Mouse (Mus musculus) kidney, postnatal 0 days (tissue): ENCODE data around the gene Mturn. TPM values are rescaled to one million over a fixed set of nuclear protein-coding genes. Genes with fewer than 3 reads are reported as not detected.

Source experiments
- ATAC-seq: fragments of 200-750 bp; cut with Nextera tagmentation; replicated peaks from 2 replicates; pipeline ENCODE4 v1.8.0; 2017; ENCODE audit warnings: low read depth, moderate number of reproducible peaks, moderate TSS enrichment, moderate library complexity; ENCODE audit not compliant: low FRiP score
- DNase-seq: peaks from one replicate; pipeline ENCODE4 v3.0.0-alpha.2; 2016; ENCODE audit warnings: low spot score
- H3K27ac ChIP-seq: fragments of 300-500 bp; sonication (generic); 2 replicates; pipeline ENCODE4 v1.5.1; 2014; ENCODE audit warnings: mild to moderate bottlenecking
- H3K27me3 ChIP-seq: fragments of 300-500 bp; sonication (generic); 2 replicates; pipeline ENCODE4 v1.6.1; 2014; ENCODE audit warnings: low read length, mixed read lengths; ENCODE audit not compliant: insufficient read depth
- H3K36me3 ChIP-seq: fragments of 300-500 bp; sonication (generic); 2 replicates; pipeline ENCODE4 v1.6.1; 2014; ENCODE audit warnings: low read length, mixed read lengths; ENCODE audit not compliant: insufficient read depth
- H3K4me1 ChIP-seq: fragments of 300-500 bp; sonication (generic); replicated peaks from 2 replicates; pipeline ENCODE4 v1.6.1; 2014; ENCODE audit warnings: antibody characterized with exemption, low read length, mixed read lengths; ENCODE audit not compliant: insufficient read depth
- H3K4me2 ChIP-seq: fragments of 300-500 bp; sonication (generic); 2 replicates; pipeline ENCODE4 v1.6.1; 2014; ENCODE audit warnings: mild to moderate bottlenecking, low read length, moderate library complexity, mixed read lengths
- H3K4me3 ChIP-seq: fragments of 300-500 bp; sonication (generic); replicated peaks from 2 replicates; pipeline ENCODE4 v1.5.1; 2014; ENCODE audit warnings: low read depth, low read length
- H3K9ac ChIP-seq: fragments of 300-500 bp; sonication (generic); 2 replicates; pipeline ENCODE4 v1.6.1; 2014; ENCODE audit warnings: low read depth, low read length
- H3K9me3 ChIP-seq: fragments of 300-500 bp; sonication (generic); replicated peaks from 2 replicates; pipeline ENCODE4 v1.6.1; 2016; ENCODE audit warnings: low read length, inconsistent platforms, mixed read lengths
- CTCF ChIP-seq: IDR thresholded peaks from 2 replicates; pipeline ENCODE4 v1.5.1; 2016; ENCODE audit warnings: antibody characterized with exemption, low read depth, mild to moderate bottlenecking, moderate library complexity
- WGBS: fragments of 180-500 bp; shearing (Covaris S2); extraction: QIAGEN DNeasy Blood & Tissue Kit; methylation state at CpG from one replicate; pipeline ENCODE4 v1.1.7; 2014; 5-methylcytosine and 5-hydroxymethylcytosine counted together
- polyA plus RNA-seq: library from polyadenylated mRNA; unstranded; fragments of >200 nt; fragmentation: Nextera tagmentation; extraction: Ambion mirVana; gene quantifications from 2 replicates; pipeline ENCODE4 v1.2.1, GENCODE M21; 2015

Gene Mturn
- polyA plus RNA-seq, 1 experiment from 2014 or later, result 8.2 TPM

DNA sequence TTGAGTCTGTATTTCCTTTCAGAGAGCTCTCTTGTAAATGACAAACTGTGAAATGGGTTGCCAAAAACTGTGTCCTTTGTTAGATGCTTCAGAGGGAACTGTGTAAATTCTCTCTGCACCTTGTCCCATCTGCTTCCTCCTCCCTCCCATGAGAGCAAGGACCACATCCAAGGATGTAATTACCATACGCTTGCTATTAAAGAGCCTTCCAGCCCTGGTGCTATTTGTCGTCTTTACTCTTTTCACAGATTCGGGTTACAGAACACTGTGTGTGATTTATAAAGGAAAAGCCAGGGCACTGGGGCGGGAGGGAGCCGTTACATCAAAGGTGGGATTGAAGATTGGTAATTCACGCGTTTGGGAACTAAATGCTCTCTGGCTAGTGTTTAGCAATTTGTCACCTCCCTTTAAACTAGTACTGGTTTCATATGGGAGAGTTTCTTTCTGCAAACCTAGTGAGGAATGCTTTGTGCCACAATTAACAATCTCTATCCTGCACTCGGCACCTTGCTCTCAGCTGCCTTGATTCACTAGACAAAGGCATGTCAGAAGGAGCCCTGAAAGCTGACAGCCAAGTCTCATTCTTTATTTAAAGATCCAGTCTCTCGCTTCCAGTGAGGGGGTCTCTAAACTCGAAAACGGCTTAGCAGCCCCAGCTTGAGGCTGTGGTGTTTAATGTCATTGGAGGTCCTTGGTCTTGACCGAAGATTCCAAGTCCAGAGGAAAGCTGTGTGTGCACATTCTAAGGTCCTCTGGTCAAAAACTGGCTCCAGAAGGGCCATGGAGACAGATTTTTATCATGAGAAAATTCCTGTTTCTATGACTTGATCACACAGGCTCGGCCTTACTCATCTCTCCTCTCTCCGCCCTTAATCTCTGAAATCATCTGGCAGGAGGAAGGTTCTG is 22.5 kb downstream of the Mturn start:
- H3K4me3 ChIP-seq, result no peak overlapping the region
- peaks cover 2% of the 10 kb centered on the region; the same call in 1 of the 2 replicates for H3K4me1 ChIP-seq
- H3K27ac ChIP-seq, result no peak overlapping the region
- no peaks in the 10 kb centered on the region for H3K36me3 ChIP-seq
- H3K27me3 ChIP-seq, result no peaks in the 10 kb centered on the region
- WGBS, result 23% methylated on average over 14 of the region's 14 CpGs
- no peak overlapping the region for H3K9ac ChIP-seq
- DNase-seq, result no peak
- TF ChIP-seq CTCF, result no peak
- ATAC-seq, result no peak
- H3K9me3 ChIP-seq, result no peaks in the 10 kb centered on the region
- no peak overlapping the region for H3K4me2 ChIP-seq

DNA sequence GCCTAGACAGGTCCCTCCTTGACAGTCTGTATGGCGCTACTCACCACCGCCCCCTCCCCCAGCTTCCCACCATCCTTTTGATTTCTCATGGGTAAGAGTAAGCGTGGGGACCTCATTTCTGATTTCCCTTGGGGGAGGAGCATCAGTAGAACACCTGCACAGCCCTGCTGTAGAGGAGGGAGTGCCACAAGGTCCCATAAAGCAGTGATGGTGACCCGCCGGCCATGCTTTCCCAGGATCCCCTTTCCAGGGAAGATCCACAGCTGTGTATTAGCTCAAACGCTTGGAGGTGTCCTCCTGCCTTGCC is 23.1 kb downstream of the Mturn start:
- no peak for TF ChIP-seq CTCF
- H3K27me3 ChIP-seq, result no peaks in the 10 kb centered on the region
- no peak overlapping the region for H3K9ac ChIP-seq
- DNase-seq (no peak), ATAC-seq (no peak)
- H3K36me3 ChIP-seq, result no peaks in the 10 kb centered on the region
- WGBS, result 23% methylated on average over 6 of the region's 6 CpGs
- no peak overlapping the region for H3K4me2 ChIP-seq
- no peak overlapping the region for H3K4me3 ChIP-seq
- H3K4me1 ChIP-seq, result no peaks in the 10 kb centered on the region; the same call in 1 of the 2 replicates
- H3K27ac ChIP-seq, result no peak overlapping the region
- no peaks in the 10 kb centered on the region for H3K9me3 ChIP-seq

DNA sequence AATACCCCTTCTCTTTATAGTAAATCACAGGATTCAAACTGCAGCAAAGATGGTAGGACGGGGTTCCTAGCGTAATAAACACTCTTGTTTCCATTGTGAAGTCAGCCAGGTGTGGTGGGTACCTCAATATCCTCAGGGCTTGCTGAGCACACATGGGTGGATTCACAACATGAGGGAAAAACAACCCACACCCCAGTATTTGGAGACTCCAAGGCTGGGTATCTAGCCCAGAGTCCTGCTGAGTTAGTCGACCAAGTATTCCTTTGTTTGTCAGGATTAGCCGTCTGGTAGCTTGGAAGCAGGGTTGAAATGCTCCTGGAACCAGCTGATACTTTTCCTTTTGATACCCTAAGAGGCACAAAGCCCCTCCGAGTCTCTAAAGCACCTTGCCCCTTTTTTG is 23.4 kb downstream of the Mturn start:
- H3K4me3 ChIP-seq, result no peak overlapping the region
- no peak overlapping the region for H3K4me2 ChIP-seq
- H3K36me3 ChIP-seq, result no peaks in the 10 kb centered on the region
- no peaks in the 10 kb centered on the region for H3K9me3 ChIP-seq
- no peak for TF ChIP-seq CTCF
- no peaks in the 10 kb centered on the region for H3K27me3 ChIP-seq
- ATAC-seq (no peak), DNase-seq (no peak)
- 36% methylated on average over 5 of the region's 5 CpGs for WGBS
- no peaks in the 10 kb centered on the region; the same call in 1 of the 2 replicates for H3K4me1 ChIP-seq
- no peak overlapping the region for H3K27ac ChIP-seq
- H3K9ac ChIP-seq, result no peak overlapping the region

DNA sequence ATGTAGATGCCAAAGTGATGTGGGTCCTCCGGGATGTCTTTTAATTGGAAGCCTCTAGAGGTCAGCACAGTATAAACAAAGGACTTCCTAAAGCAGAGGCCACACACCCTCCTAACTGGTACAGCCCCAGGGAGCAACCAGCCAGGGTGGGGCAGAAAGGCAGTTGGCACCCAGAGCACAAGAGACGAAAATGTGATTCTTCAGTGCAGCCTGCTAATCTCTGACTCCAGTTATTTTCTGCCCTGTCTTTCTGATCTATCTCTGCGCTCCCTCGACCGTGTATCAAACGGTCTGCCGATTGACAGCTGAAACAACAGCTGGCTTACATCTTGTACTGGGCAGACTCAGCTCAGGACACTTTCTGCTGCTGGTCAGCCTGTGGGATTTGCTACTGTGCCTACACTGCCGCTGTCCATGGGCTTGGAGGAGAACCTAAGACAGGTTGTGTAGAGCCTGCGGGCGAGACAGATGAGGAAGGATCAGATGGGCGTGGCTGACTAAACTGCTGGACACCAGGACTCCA is 24.0 kb downstream of the Mturn start:
- Histone ChIP-seq H3K27me3 (no peaks in the 10 kb centered on the region), H3K36me3 (no peaks in the 10 kb centered on the region), H3K4me1 (no peaks in the 10 kb centered on the region; the same call in 1 of the 2 replicates), H3K9me3 (no peaks in the 10 kb centered on the region), H3K4me2 (peak overlapping the region; percentile 45), H3K4me3 (0 out of 2 replicates have a peak overlapping the region, but pooled peaks have one; percentile 4), H3K9ac (no peak overlapping the region), H3K27ac (no peak overlapping the region)
- 11% methylated on average over 11 of the region's 11 CpGs for WGBS
- DNase-seq, result peak; percentile 86
- TF ChIP-seq CTCF, result peak; percentile 67
- ATAC-seq, result peak; percentile 77

- TF ChIP-seq CTCF, result no peak
- Histone ChIP-seq H3K4me3 (no peak overlapping the region), H3K4me1 (no peaks in the 10 kb centered on the region; the same call in 1 of the 2 replicates), H3K27ac (no peak overlapping the region), H3K9me3 (no peaks in the 10 kb centered on the region), H3K36me3 (no peaks in the 10 kb centered on the region), H3K27me3 (no peaks in the 10 kb centered on the region), H3K9ac (no peak overlapping the region), H3K4me2 (no peak overlapping the region)
- 68% methylated on average over 2 of the region's 2 CpGs for WGBS
- no peak for DNase-seq
- no peak for ATAC-seq
These were observed 24.7 kb downstream of the Mturn start for GRCm38 (mm10) chr6:54706099-54706498.

DNA sequence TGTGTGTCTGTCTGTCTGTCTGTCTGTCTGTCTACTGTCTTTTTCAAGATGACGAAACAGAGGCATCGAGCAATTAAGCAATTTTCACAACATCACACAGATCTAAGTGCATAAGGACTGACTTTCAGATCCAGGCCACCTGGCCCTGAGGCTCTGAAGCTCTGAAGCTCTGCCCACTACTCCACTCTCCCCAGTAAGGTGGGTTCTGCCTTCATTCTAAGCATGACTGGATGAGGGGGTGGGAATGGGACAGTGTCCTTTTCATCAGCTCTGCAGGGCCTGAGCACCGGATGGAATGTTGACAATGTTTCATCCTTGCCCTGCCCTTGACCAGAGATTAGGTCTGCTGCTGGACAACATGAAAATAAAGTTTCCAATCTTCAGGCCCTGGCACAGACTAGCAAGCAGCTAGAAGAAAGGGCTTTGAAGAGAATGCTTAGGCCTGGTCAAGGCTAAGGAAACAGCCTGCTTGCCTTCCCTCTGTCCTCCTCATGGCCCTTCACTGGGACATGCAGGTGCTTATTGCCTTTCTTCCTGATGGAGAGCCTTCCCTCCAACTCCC is 25.3 kb downstream of the Mturn start:
- no peak for TF ChIP-seq CTCF
- 86% methylated on average over 3 of the region's 3 CpGs for WGBS
- Histone ChIP-seq H3K27ac (no peak overlapping the region), H3K9me3 (no peaks in the 10 kb centered on the region), H3K36me3 (no peaks in the 10 kb centered on the region), H3K27me3 (no peaks in the 10 kb centered on the region), H3K4me2 (no peak overlapping the region), H3K4me3 (no peak overlapping the region), H3K9ac (no peak overlapping the region), H3K4me1 (no peaks in the 10 kb centered on the region; the same call in 1 of the 2 replicates)
- ATAC-seq (no peak), DNase-seq (no peak)
